Mouse (Mus musculus) liver, adult (tissue): ENCODE data around the gene Esp8.

Experiments used
- GATA4 ChIP-seq: IDR thresholded peaks from 2 replicates; pipeline ENCODE4 v1.6.1; 2014; ENCODE audit warnings: mild to moderate bottlenecking, low read length; ENCODE audit not compliant: insufficient replicate concordance

Esp8 gene

DNA sequence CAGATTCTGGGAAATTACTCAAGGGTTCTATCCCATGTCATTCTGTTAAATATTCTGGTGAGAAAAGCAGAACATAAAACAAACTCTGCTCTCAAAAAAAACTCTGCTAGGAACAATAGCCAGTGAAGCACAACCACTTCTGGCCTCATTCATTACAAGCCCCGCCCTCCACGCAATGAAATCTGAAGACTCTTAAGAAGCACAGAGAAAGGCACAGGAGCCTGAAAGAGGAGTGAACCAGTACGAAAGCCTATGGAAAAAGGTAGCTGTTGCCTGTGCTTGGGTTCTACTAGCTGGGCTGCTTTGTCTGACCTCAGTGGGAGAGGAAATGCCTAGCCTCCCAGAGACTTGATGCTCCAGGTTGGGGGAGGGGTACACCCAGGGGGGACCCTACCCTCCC, at the start of gene Esp8:
Gene Esp8 (plus strand): TSS at position 205 of the 400 bp plus-strand sequence.
- no peak for TF ChIP-seq GATA4

- TF ChIP-seq GATA4, result no peak
Observed at GRCm38 (mm10) chr17:40529813-40530212, 10.0 kb downstream of the Esp8 start.

DNA sequence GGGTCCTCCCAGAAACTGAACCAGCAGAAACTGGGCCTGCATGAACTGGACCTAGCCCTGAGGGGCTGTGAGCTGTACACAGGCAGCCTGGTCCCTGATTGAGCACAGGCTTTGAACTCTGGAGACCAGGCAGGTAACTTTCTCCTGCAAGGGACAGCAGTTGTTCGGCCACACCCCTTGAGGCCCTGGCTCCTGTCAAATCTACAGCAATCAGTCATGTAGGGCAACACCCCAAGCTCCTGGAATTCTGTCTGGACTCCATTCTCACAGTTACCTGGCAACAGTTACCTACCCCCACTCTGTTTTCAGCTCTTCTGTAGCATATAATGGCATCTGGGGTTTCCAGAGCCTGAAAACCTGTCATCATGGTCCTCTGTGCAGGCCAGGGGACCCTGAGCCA, 11.3 kb downstream of the Esp8 start:
- TF ChIP-seq GATA4, result no peak

DNA sequence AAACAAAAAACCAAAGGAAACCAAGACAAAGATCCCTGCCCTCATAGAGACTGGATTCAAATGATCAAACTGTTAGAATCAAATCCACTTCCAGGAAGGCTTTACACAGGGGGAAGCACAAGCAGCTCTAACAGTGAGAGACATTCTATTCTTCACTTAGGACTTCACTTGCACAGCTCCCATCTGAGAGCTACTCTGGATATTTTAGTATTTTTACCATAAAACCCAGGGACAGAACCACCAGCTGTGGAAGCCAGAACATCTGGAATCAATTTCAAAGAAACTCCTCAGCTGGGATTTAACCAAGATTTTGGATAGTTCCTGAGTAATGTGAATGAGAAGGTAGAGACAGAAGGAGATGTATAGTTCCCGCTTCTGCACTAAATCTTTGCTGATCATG, 33.6 kb downstream of the Esp8 start:
- no peak for TF ChIP-seq GATA4

GRCm38 (mm10) chr17:40561207-40561606, 41.4 kb downstream of the Esp8 start, which contains the start of gene Esp6:
Gene Esp6, plus strand, starts transcription at chr17:40561507.
- TF ChIP-seq GATA4, result no peak
